Mouse (Mus musculus) CH12.LX (cell line): ENCODE measurements around the gene Gm10837. TPM values are rescaled to one million over a fixed set of nuclear protein-coding genes. Genes with fewer than 3 reads are reported as not detected.

Experiments
- DNase-seq: peaks from one replicate; pipeline ENCODE4 v3.0.0-alpha.2; 2013; ENCODE audit errors: extremely low read depth
- H3K27ac ChIP-seq: 2 replicates; pipeline ENCODE4 v1.5.1; 2012; ENCODE audit warnings: low read depth, mild to moderate bottlenecking, control low read depth, moderate library complexity; ENCODE audit not compliant: insufficient read depth
- H3K27me3 ChIP-seq: replicated peaks from 2 replicates; pipeline ENCODE3; 2012; ENCODE audit warnings: inconsistent platforms
- H3K36me3 ChIP-seq, 2 experiments: replicated peaks in 1 of 2; 2 replicates each; pipeline versions ENCODE3 to v1.6.1; 2012; ENCODE audit warnings: inconsistent platforms in 1 of 2, low read length in 1 of 2, mild to moderate bottlenecking in 1 of 2, mixed read lengths in 1 of 2, moderate library complexity in 1 of 2; ENCODE audit not compliant: control insufficient read depth in 1 of 2, insufficient read depth in 1 of 2
- H3K4me1 ChIP-seq, 2 experiments: 2 replicates each; pipeline ENCODE4 v1.6.1; 2012; ENCODE audit warnings: inconsistent platforms in 1 of 2, moderate library complexity in 1 of 2; ENCODE audit not compliant: insufficient read depth in 2 of 2, control insufficient read depth in 1 of 2
- H3K4me2 ChIP-seq: 2 replicates; pipeline ENCODE4 v1.6.1; 2012; ENCODE audit warnings: low read depth, mild to moderate bottlenecking, control low read depth; ENCODE audit not compliant: poor library complexity, insufficient read depth, severe bottlenecking
- H3K4me3 ChIP-seq, 3 experiments: fragments of 150-350 bp in 1 of 3; sonication (generic) in 1 of 3; replicated peaks in 1 of 3; 2 replicates each; pipeline versions ENCODE3 to v1.5.1; 2011 to 2012; ENCODE audit warnings: low read depth in 2 of 3, low read length in 2 of 3, mild to moderate bottlenecking in 2 of 3, moderate library complexity in 2 of 3, control low read depth in 1 of 3, improper control_type of control experiment in 1 of 3, inconsistent platforms in 1 of 3, mixed read lengths in 1 of 3; ENCODE audit not compliant: poor library complexity in 1 of 3
- H3K79me2 ChIP-seq: replicated peaks from 2 replicates; pipeline ENCODE4 v1.6.1; 2012; ENCODE audit warnings: mild to moderate bottlenecking, moderate library complexity; ENCODE audit not compliant: control insufficient read depth, poor library complexity, insufficient read depth, severe bottlenecking; ENCODE audit errors: extremely low read depth
- H3K9ac ChIP-seq: 2 replicates; pipeline ENCODE4 v1.6.1; 2012; ENCODE audit warnings: low read depth, mild to moderate bottlenecking, control low read depth, moderate library complexity; ENCODE audit not compliant: insufficient read depth
- H3K9me3 ChIP-seq: replicated peaks from 2 replicates; pipeline ENCODE3; 2012; ENCODE audit warnings: low read length, inconsistent platforms, mixed read lengths
- BHLHE40 ChIP-seq: IDR thresholded peaks from 2 replicates; pipeline ENCODE4 v1.6.1; 2011; ENCODE audit warnings: mild to moderate bottlenecking, low read depth, low read length, improper control_type of control experiment
- CTCF ChIP-seq, 2 experiments: IDR thresholded peaks in 1 of 2; conservative IDR thresholded peaks in 1 of 2; 2 replicates each; pipeline ENCODE4 v1.5.1; 2011 to 2012; ENCODE audit warnings: low read depth in 2 of 2, low read length in 2 of 2, improper control_type of control experiment in 1 of 2, inconsistent platforms in 1 of 2, mild to moderate bottlenecking in 1 of 2, moderate library complexity in 1 of 2
- E2F4 ChIP-seq: IDR thresholded peaks from 2 replicates; pipeline ENCODE4 v1.6.1; 2011; ENCODE audit warnings: low read depth, low read length, improper control_type of control experiment; ENCODE audit not compliant: insufficient replicate concordance
- ELF1 ChIP-seq: IDR thresholded peaks from 2 replicates; pipeline ENCODE4 v1.6.1; 2014; ENCODE audit warnings: low read depth, mild to moderate bottlenecking, inconsistent platforms, low read length, improper control_type of control experiment
- EP300 ChIP-seq: IDR thresholded peaks from 2 replicates; pipeline ENCODE4 v1.6.1; 2011; ENCODE audit warnings: low read length, improper control_type of control experiment
- ETS1 ChIP-seq: conservative IDR thresholded peaks from 2 replicates; pipeline ENCODE4 v1.6.1; 2012; ENCODE audit warnings: low read depth, mild to moderate bottlenecking, inconsistent platforms, low read length, improper control_type of control experiment, moderate library complexity
- GABPA ChIP-seq: IDR thresholded peaks from 2 replicates; pipeline ENCODE4 v1.6.1; 2012; ENCODE audit warnings: low read depth, low read length, improper control_type of control experiment, inconsistent platforms; ENCODE audit not compliant: insufficient replicate concordance
- JUN ChIP-seq: IDR thresholded peaks from 2 replicates; pipeline ENCODE4 v1.6.1; 2011; ENCODE audit warnings: low read depth, mild to moderate bottlenecking, low read length, improper control_type of control experiment, moderate library complexity; ENCODE audit not compliant: insufficient read depth
- JUND ChIP-seq: conservative IDR thresholded peaks from 2 replicates; pipeline ENCODE4 v1.6.1; 2011; ENCODE audit warnings: low read depth, low read length, improper control_type of control experiment
- KAT2A ChIP-seq: IDR thresholded peaks from 2 replicates; pipeline ENCODE4 v1.6.1; 2012; ENCODE audit warnings: low read length, improper control_type of control experiment, inconsistent platforms; ENCODE audit not compliant: insufficient replicate concordance
- MAX ChIP-seq: IDR thresholded peaks from 2 replicates; pipeline ENCODE4 v1.6.1; 2011; ENCODE audit warnings: low read length, improper control_type of control experiment
- MAZ ChIP-seq: IDR thresholded peaks from 2 replicates; pipeline ENCODE4 v1.6.1; 2012; ENCODE audit warnings: low read depth, mild to moderate bottlenecking, inconsistent platforms, low read length, improper control_type of control experiment, moderate library complexity
- MEF2A ChIP-seq: IDR thresholded peaks from 2 replicates; pipeline ENCODE4 v1.6.1; 2014; ENCODE audit warnings: low read depth, mild to moderate bottlenecking, inconsistent platforms, low read length, improper control_type of control experiment, borderline replicate concordance
- MYC ChIP-seq: IDR thresholded peaks from 2 replicates; pipeline ENCODE4 v1.6.1; 2011; ENCODE audit warnings: low read depth, mild to moderate bottlenecking, improper control_type of control experiment, low read length
- NELFE ChIP-seq: IDR thresholded peaks from 2 replicates; pipeline ENCODE4 v1.6.1; 2011; ENCODE audit warnings: low read depth, low read length, improper control_type of control experiment
- NRF1 ChIP-seq: IDR thresholded peaks from 2 replicates; pipeline ENCODE4 v1.6.1; 2014; ENCODE audit warnings: low read depth, mild to moderate bottlenecking, inconsistent platforms, low read length, improper control_type of control experiment, moderate library complexity
- POLR2AphosphoS2 ChIP-seq: IDR thresholded peaks from 2 replicates; pipeline ENCODE4 v1.6.1; 2011; ENCODE audit warnings: low read depth, low read length, improper control_type of control experiment
- RCOR1 ChIP-seq: conservative IDR thresholded peaks from 2 replicates; pipeline ENCODE4 v1.6.1; 2012; ENCODE audit warnings: low read depth, mild to moderate bottlenecking, inconsistent platforms, low read length, improper control_type of control experiment
- TBP ChIP-seq: conservative IDR thresholded peaks from 2 replicates; pipeline ENCODE4 v1.6.1; 2011; ENCODE audit warnings: low read depth, low read length, improper control_type of control experiment
- UBTF ChIP-seq: IDR thresholded peaks from 2 replicates; pipeline ENCODE4 v1.6.1; 2012; ENCODE audit warnings: low read depth, mild to moderate bottlenecking, inconsistent platforms, low read length, improper control_type of control experiment, moderate library complexity
- ZC3H11A ChIP-seq: IDR thresholded peaks from 2 replicates; pipeline ENCODE4 v1.6.1; 2012; ENCODE audit warnings: low read depth, mild to moderate bottlenecking, inconsistent platforms, low read length, improper control_type of control experiment
- ZKSCAN1 ChIP-seq: IDR thresholded peaks from 2 replicates; pipeline ENCODE4 v1.6.1; 2012; ENCODE audit warnings: low read depth, inconsistent platforms, low read length, improper control_type of control experiment, borderline replicate concordance
- ZMIZ1 ChIP-seq: IDR thresholded peaks from 2 replicates; pipeline ENCODE4 v1.6.1; 2012; ENCODE audit warnings: low read depth, mild to moderate bottlenecking, inconsistent platforms, low read length, improper control_type of control experiment
- dilution Hi-C: fragments of 300-500 bp; cut with MboI; formaldehyde crosslinking; loops from 2 replicates; pipeline ENCODE4 v1.14.3; 2020; ENCODE audit warnings: low sequenced_read_pairs; ENCODE audit not compliant: extremely low pct_unique_long_range_greater_than_20kb, extremely low pct_ligation_motif_present
- in situ Hi-C: fragments of 300-500 bp; cut with MboI; formaldehyde crosslinking; loops from 3 replicates; pipeline ENCODE4 v1.14.3; 2019; ENCODE audit warnings: low sequenced_read_pairs, low pct_ligation_motif_present, low pct_unique_long_range_greater_than_20kb, mixed read lengths
- polyA plus RNA-seq: library from polyadenylated mRNA; unstranded; fragments of >175 nt; gene quantifications from 2 replicates; pipeline ENCODE4 v1.2.1, GENCODE M21; 2012; ENCODE audit warnings: low read depth; ENCODE audit not compliant: insufficient read length
- total RNA-seq, 2 experiments: library from RNA; depleted of rRNA; stranded (reverse); fragments of 300-350 nt in 1 of 2; fragments of >200 nt in 1 of 2; gene quantifications; 2 replicates each; pipeline ENCODE4 v1.2.3; 2012 to 2014

Gene Gm10837
- total and polyA plus RNA-seq, 3 experiments, result not detected

GRCm38 (mm10) chr14:122453996-122454738 is 36.2 kb upstream of the Gm10837 start:
- H3K4me3 ChIP-seq, result no peak overlapping the region

GRCm38 (mm10) chr14:122454901-122455561 is 35.4 kb upstream of the Gm10837 start:
- Histone ChIP-seq H3K9ac (no peak overlapping the region), H3K36me3 (peaks cover 0 to 3% of the 10 kb centered on the region in 2 experiments), H3K4me1 (peaks cover 0 to 3% of the 10 kb centered on the region in 2 experiments; a peak in 1 of 4 replicates), H3K27ac (no peak overlapping the region), H3K79me2 (no peaks in the 10 kb centered on the region), H3K4me3 (no peak overlapping the region)
- in situ Hi-C loops, result no loop called here
- DNase-seq, result no peak
- no peak for TF ChIP-seq BHLHE40
- TF ChIP-seq, all 38 proteins: peak for 0
- no peaks in the 10 kb centered on the region for H3K27me3 ChIP-seq
- H3K9me3 ChIP-seq, result no peaks in the 10 kb centered on the region
- dilution Hi-C loops, result no loop called here
- H3K4me2 ChIP-seq, result no peak overlapping the region

More at GRCm38 (mm10) chr14:122453996-122454738, 36.2 kb upstream of the Gm10837 start:
- no peaks in the 10 kb centered on the region for H3K4me1 ChIP-seq
- no peak for DNase-seq
- no peaks in the 10 kb centered on the region for H3K9me3 ChIP-seq
- TF ChIP-seq EP300 (no peak), ZKSCAN1 (no peak), POLR2AphosphoS2 (no peak), NRF1 (no peak), GABPA (no peak)
- H3K27ac ChIP-seq, result no peak overlapping the region
- H3K9ac ChIP-seq, result no peak overlapping the region
- in situ Hi-C loops, result no loop called here
- dilution Hi-C loops, result no loop called here
- no peaks in the 10 kb centered on the region for H3K79me2 ChIP-seq
- H3K36me3 ChIP-seq, result no peaks in the 10 kb centered on the region
- H3K27me3 ChIP-seq, result no peaks in the 10 kb centered on the region
- H3K4me2 ChIP-seq, result no peak overlapping the region

GRCm38 (mm10) chr14:122455562-122455958 is 34.8 kb upstream of the Gm10837 start:
- H3K27me3 ChIP-seq, result no peaks in the 10 kb centered on the region
- in situ Hi-C loops, result no loop called here
- H3K36me3 ChIP-seq, result peaks cover 0 to 5% of the 10 kb centered on the region in 2 experiments
- no peak for TF ChIP-seq JUN
- no peak for TF ChIP-seq MAZ
- no peak for TF ChIP-seq KAT2A
- TF ChIP-seq NELFE, result no peak
- no peak for TF ChIP-seq E2F4
- TF ChIP-seq TBP, result no peak
- TF ChIP-seq ELF1, result no peak
- TF ChIP-seq GABPA, result no peak
- TF ChIP-seq MEF2A, result no peak
- TF ChIP-seq UBTF, result no peak
- TF ChIP-seq ZMIZ1, result no peak
- no peak for TF ChIP-seq JUND
- TF ChIP-seq ETS1, result no peak
- TF ChIP-seq RCOR1, result no peak
- TF ChIP-seq BHLHE40, result no peak
- TF ChIP-seq ZC3H11A, result no peak
- no peak for TF ChIP-seq CTCF (conservative IDR thresholded peaks at IDR 0.05 in 1 of 2, IDR thresholded peaks at IDR 0.05 in 1 of 2; ENCODE audit: low read depth in 2 of 2, low read length in 2 of 2)
- no peak for TF ChIP-seq MAX
- no peak for TF ChIP-seq MYC

More at GRCm38 (mm10) chr14:122455562-122455958, 34.8 kb upstream of the Gm10837 start:
- dilution Hi-C loops, result no loop called here
- Histone ChIP-seq H3K27ac (no peak overlapping the region), H3K9ac (no peak overlapping the region), H3K4me1 (peaks cover 0 to 7% of the 10 kb centered on the region in 2 experiments; a peak in 1 of 4 replicates), H3K4me3 (no peak overlapping the region), H3K4me2 (no peak overlapping the region), H3K9me3 (no peaks in the 10 kb centered on the region), H3K79me2 (no peaks in the 10 kb centered on the region)
- no peak for DNase-seq
